Mouse (Mus musculus) limb, embryonic 14.5 days (tissue): ENCODE results near the gene Dvl1. TPM values are rescaled to one million over a fixed set of nuclear protein-coding genes. Genes with fewer than 3 reads are reported as not detected.

ENCODE experiments used
- ATAC-seq: fragments of 200-750 bp; cut with Nextera tagmentation; 2 replicates; pipeline ENCODE4 v1.8.0; 2017; ENCODE audit warnings: low read depth, moderate number of reproducible peaks, moderate TSS enrichment; ENCODE audit not compliant: low FRiP score
- DNase-seq: peaks from one replicate; pipeline ENCODE4 v3.0.0-alpha.2; 2015; ENCODE audit warnings: low spot score
- H3K27ac ChIP-seq: fragments of 300-500 bp; sonication (generic); replicated peaks from 2 replicates; pipeline ENCODE4 v1.5.1; 2014; ENCODE audit warnings: low read depth, mild to moderate bottlenecking, low read length, moderate library complexity, mixed read lengths
- H3K27me3 ChIP-seq: fragments of 300-500 bp; sonication (generic); 2 replicates; pipeline ENCODE4 v1.6.1; 2014; ENCODE audit warnings: low read length, mixed read lengths; ENCODE audit not compliant: control insufficient read depth, insufficient read depth
- H3K36me3 ChIP-seq: fragments of 300-500 bp; sonication (generic); 2 replicates; pipeline ENCODE4 v1.6.1; 2014; ENCODE audit warnings: mild to moderate bottlenecking, low read length, moderate library complexity, mixed read lengths; ENCODE audit not compliant: control insufficient read depth, insufficient read depth
- H3K4me1 ChIP-seq: fragments of 300-500 bp; sonication (generic); 2 replicates; pipeline ENCODE4 v1.6.1; 2014; ENCODE audit warnings: antibody characterized with exemption, low read length, mixed read lengths; ENCODE audit not compliant: control insufficient read depth, insufficient read depth
- H3K4me2 ChIP-seq: fragments of 300-500 bp; sonication (generic); replicated peaks from 2 replicates; pipeline ENCODE4 v1.6.1; 2014; ENCODE audit warnings: low read depth, mild to moderate bottlenecking, low read length, moderate library complexity; ENCODE audit not compliant: severe bottlenecking
- H3K4me3 ChIP-seq: fragments of 300-500 bp; sonication (generic); replicated peaks from 2 replicates; pipeline ENCODE4 v1.5.1; 2014; ENCODE audit warnings: low read length
- H3K9ac ChIP-seq: fragments of 300-500 bp; sonication (generic); 2 replicates; pipeline ENCODE4 v1.6.1; 2014; ENCODE audit warnings: mild to moderate bottlenecking, low read depth, low read length, moderate library complexity; ENCODE audit not compliant: severe bottlenecking
- H3K9me3 ChIP-seq: fragments of 300-500 bp; sonication (generic); 2 replicates; pipeline ENCODE4 v1.6.1; 2016; ENCODE audit warnings: low read length; ENCODE audit not compliant: control insufficient read depth
- POLR2A ChIP-seq: fragments of 200-500 bp; IDR thresholded peaks from 2 replicates; pipeline ENCODE4 v1.8.0; 2012; ENCODE audit warnings: inconsistent platforms, mild to moderate bottlenecking, moderate library complexity, borderline replicate concordance; ENCODE audit not compliant: insufficient read depth, insufficient read length; ENCODE audit errors: extremely low read depth
- WGBS: fragments of 180-500 bp; shearing (Covaris S2); extraction: QIAGEN DNeasy Blood & Tissue Kit; methylation state at CpG from one replicate; pipeline ENCODE4 v1.1.7; 2014; 5-methylcytosine and 5-hydroxymethylcytosine counted together
- polyA plus RNA-seq, 2 experiments: library from polyadenylated mRNA; depleted of rRNA in 1 of 2; stranded (reverse) in 1 of 2; unstranded in 1 of 2; fragments of >200 nt; fragmentation: Nextera tagmentation in 1 of 2; extraction: Ambion mirVana in 1 of 2; gene quantifications; 2 replicates each; pipeline versions ENCODE4 v1.2.1 to v1.2.3; 2012 to 2014

Gene Dvl1
- polyA plus RNA-seq, 2 experiments, result 17.4 to 92.9 TPM

- H3K4me3 ChIP-seq, result no peak overlapping the region
- 37% methylated on average over 6 of the region's 6 CpGs for WGBS
- no peak for TF ChIP-seq POLR2A
- H3K9ac ChIP-seq, result no peak overlapping the region
- peaks cover 24% of the 10 kb centered on the region for H3K4me1 ChIP-seq
- no peak for ATAC-seq
- peaks cover 30% of the 10 kb centered on the region for H3K36me3 ChIP-seq
- DNase-seq, result peak; percentile 20
- H3K4me2 ChIP-seq, result 0 out of 2 replicates have a peak overlapping the region, but pooled peaks have one; percentile 1
- no peaks in the 10 kb centered on the region for H3K9me3 ChIP-seq
- no peaks in the 10 kb centered on the region for H3K27me3 ChIP-seq
- H3K27ac ChIP-seq, result no peak overlapping the region
These were observed 48.0 kb downstream of the Dvl1 start for GRCm38 (mm10) chr4:155895216-155895615.

GRCm38 (mm10) chr4:155895826-155896225, 48.6 kb downstream of the Dvl1 start:
- Histone ChIP-seq H3K4me3 (no peak overlapping the region), H3K4me2 (no peak overlapping the region), H3K27ac (no peak overlapping the region), H3K27me3 (no peaks in the 10 kb centered on the region), H3K36me3 (peaks cover 35% of the 10 kb centered on the region), H3K9me3 (no peaks in the 10 kb centered on the region), H3K9ac (no peak overlapping the region), H3K4me1 (peaks cover 18% of the 10 kb centered on the region)
- no peak for DNase-seq
- no peak for TF ChIP-seq POLR2A
- no peak for ATAC-seq
- 89% methylated on average over 4 of the region's 4 CpGs for WGBS

- ATAC-seq (no peak), DNase-seq (no peak)
- peaks cover 41% of the 10 kb centered on the region for H3K36me3 ChIP-seq
These were observed 49.3 kb downstream of the Dvl1 start for GRCm38 (mm10) chr4:155896461-155896860.

GRCm38 (mm10) chr4:155898318-155898717, 51.1 kb downstream of the Dvl1 start:
- H3K27ac ChIP-seq, result no peak overlapping the region
- no peak for TF ChIP-seq POLR2A
- H3K9ac ChIP-seq, result no peak overlapping the region
- H3K9me3 ChIP-seq, result no peaks in the 10 kb centered on the region
- H3K27me3 ChIP-seq, result no peaks in the 10 kb centered on the region
- ATAC-seq, result no peak
- 90% methylated on average over 2 of the region's 2 CpGs for WGBS
- peaks cover 59% of the 10 kb centered on the region for H3K36me3 ChIP-seq
- H3K4me2 ChIP-seq, result no peak overlapping the region
- no peak for DNase-seq
- H3K4me1 ChIP-seq, result peaks cover 14% of the 10 kb centered on the region
- H3K4me3 ChIP-seq, result no peak overlapping the region

More at GRCm38 (mm10) chr4:155896461-155896860, 49.3 kb downstream of the Dvl1 start:
- H3K27ac ChIP-seq, result no peak overlapping the region
- H3K4me2 ChIP-seq, result no peak overlapping the region
- peaks cover 18% of the 10 kb centered on the region for H3K4me1 ChIP-seq
- H3K4me3 ChIP-seq, result no peak overlapping the region
- TF ChIP-seq POLR2A, result no peak
- 95% methylated on average over 12 of the region's 12 CpGs for WGBS
- no peak overlapping the region for H3K9ac ChIP-seq
- no peaks in the 10 kb centered on the region for H3K9me3 ChIP-seq
- no peaks in the 10 kb centered on the region for H3K27me3 ChIP-seq

- 95% methylated on average over 7 of the region's 7 CpGs for WGBS
- Histone ChIP-seq H3K4me1 (peaks cover 8% of the 10 kb centered on the region), H3K9ac (no peak overlapping the region), H3K4me3 (no peak overlapping the region), H3K4me2 (no peak overlapping the region), H3K27me3 (no peaks in the 10 kb centered on the region), H3K36me3 (peaks cover 63% of the 10 kb centered on the region), H3K9me3 (no peaks in the 10 kb centered on the region), H3K27ac (no peak overlapping the region)
- TF ChIP-seq POLR2A, result no peak
- no peak for DNase-seq
- no peak for ATAC-seq
These were observed 52.2 kb downstream of the Dvl1 start for GRCm38 (mm10) chr4:155899355-155899754.

- H3K36me3 ChIP-seq, result peaks cover 69% of the 10 kb centered on the region
- H3K27me3 ChIP-seq, result no peaks in the 10 kb centered on the region
- H3K4me1 ChIP-seq, result no peaks in the 10 kb centered on the region
- no peak for TF ChIP-seq POLR2A
- no peak overlapping the region for H3K4me3 ChIP-seq
- H3K27ac ChIP-seq, result no peak overlapping the region
- no peak overlapping the region for H3K9ac ChIP-seq
- ATAC-seq, result no peak
- H3K9me3 ChIP-seq, result no peaks in the 10 kb centered on the region
- H3K4me2 ChIP-seq, result no peak overlapping the region
- WGBS, result 80% methylated on average over 3 of the region's 3 CpGs
- no peak for DNase-seq
These were observed 54.0 kb downstream of the Dvl1 start for GRCm38 (mm10) chr4:155901205-155901604.
